Mouse (Mus musculus): Measurements from ENCODE around the gene Wwox.

GRCm38 (mm10) chr8:114816949-114817348, 377.5 kb downstream of the Wwox start:
- TF ChIP-seq POLR2A (IDR thresholded peaks at IDR 0.05; ENCODE audit: borderline replicate concordance, low read depth, low read length) (no peak), CTCF (IDR thresholded peaks at IDR 0.05; ENCODE audit: low read depth, low read length) (no peak)
